Mouse (Mus musculus): ENCODE results near the gene Tmc4. TPM values are rescaled to one million over a fixed set of nuclear protein-coding genes. Genes with fewer than 3 reads are reported as not detected.

The Tmc4 gene
- total RNA-seq, 1 experiment = 2.9 TPM

GRCm38 (mm10) chr7:3643843-3644242 is 33.5 kb downstream of the Tmc4 start:
- in situ Hi-C loops (cut with MboI; ENCODE audit: low sequenced_read_pairs in 2 of 2, unreplicated experiment in 2 of 2) = no loop called here
- no peak overlapping the region for H3K27ac ChIP-seq (ENCODE audit: insufficient read depth, low read depth, low read length, poor library complexity, severe bottlenecking)
- no peak for DNase-seq (ENCODE audit: low read depth, low spot score)
- TF ChIP-seq CHD2 (IDR thresholded peaks at IDR 0.05; ENCODE audit: low read depth, low read length) (no peak), ZNF384 (IDR thresholded peaks at IDR 0.05; ENCODE audit: low read depth, low read length) (no peak), MAFK (IDR thresholded peaks at IDR 0.05; ENCODE audit: insufficient read depth, low read depth, low read length) (no peak), ZC3H11A (IDR thresholded peaks at IDR 0.05; ENCODE audit: borderline replicate concordance, low read depth, low read length) (no peak), HCFC1 (IDR thresholded peaks at IDR 0.05; ENCODE audit: borderline replicate concordance, insufficient read depth, low read length) (no peak)
- H3K9ac ChIP-seq (ENCODE audit: insufficient read depth, low read depth, low read length, poor library complexity, severe bottlenecking) = peak overlapping the region; percentile 55; the same call in 1 of the 2 replicates
- H3K4me1 ChIP-seq (ENCODE audit: control insufficient read depth in 2 of 2, insufficient read depth in 2 of 2, low read length in 2 of 2, poor library complexity in 1 of 2) = peaks cover 2 to 14% of the 10 kb centered on the region in 2 experiments; a peak in 2 of 4 replicates
- peaks cover 36% of the 10 kb centered on the region for H3K36me3 ChIP-seq (ENCODE audit: control insufficient read depth, insufficient read depth, low read length, poor library complexity, severe bottlenecking)
- no peaks in the 10 kb centered on the region for H3K9me3 ChIP-seq (ENCODE audit: control insufficient read depth, insufficient read depth, low read depth, low read length)
- H3K4me3 ChIP-seq (ENCODE audit: insufficient read depth in 1 of 2, low read depth in 1 of 2, low read length in 2 of 2, poor library complexity in 1 of 2, severe bottlenecking in 1 of 2) = peak overlapping the region; percentile 80 to 91

- H3K9me3 ChIP-seq (ENCODE audit: control insufficient read depth, insufficient read depth, low read depth, low read length) = no peaks in the 10 kb centered on the region
- H3K9ac ChIP-seq (ENCODE audit: insufficient read depth, low read depth, low read length, poor library complexity, severe bottlenecking) = no peak overlapping the region
- no peak for TF ChIP-seq CHD2 (IDR thresholded peaks at IDR 0.05; ENCODE audit: low read depth, low read length)
- TF ChIP-seq ZNF384 (IDR thresholded peaks at IDR 0.05; ENCODE audit: low read depth, low read length) = no peak
- TF ChIP-seq MAFK (IDR thresholded peaks at IDR 0.05; ENCODE audit: insufficient read depth, low read depth, low read length) = no peak
- no peak for TF ChIP-seq ZC3H11A (IDR thresholded peaks at IDR 0.05; ENCODE audit: borderline replicate concordance, low read depth, low read length)
- no peak for TF ChIP-seq HCFC1 (IDR thresholded peaks at IDR 0.05; ENCODE audit: borderline replicate concordance, insufficient read depth, low read length)
- no peak overlapping the region for H3K4me3 ChIP-seq (ENCODE audit: insufficient read depth in 1 of 2, low read depth in 1 of 2, low read length in 2 of 2, poor library complexity in 1 of 2, severe bottlenecking in 1 of 2)
- peaks cover 40% of the 10 kb centered on the region for H3K36me3 ChIP-seq (ENCODE audit: control insufficient read depth, insufficient read depth, low read length, poor library complexity, severe bottlenecking)
- DNase-seq (ENCODE audit: low read depth, low spot score) = no peak
- no peak overlapping the region for H3K27ac ChIP-seq (ENCODE audit: insufficient read depth, low read depth, low read length, poor library complexity, severe bottlenecking)
- H3K4me1 ChIP-seq (ENCODE audit: control insufficient read depth in 2 of 2, insufficient read depth in 2 of 2, low read length in 2 of 2, poor library complexity in 1 of 2) = peaks cover 2 to 14% of the 10 kb centered on the region in 2 experiments; a peak in 2 of 4 replicates
- in situ Hi-C loops (cut with MboI; ENCODE audit: low sequenced_read_pairs in 2 of 2, unreplicated experiment in 2 of 2) = no loop called here
Observed at GRCm38 (mm10) chr7:3643412-3643811, 33.9 kb downstream of the Tmc4 start.

GRCm38 (mm10) chr7:3630478-3630815 is 46.9 kb downstream of the Tmc4 start:
- Histone ChIP-seq H3K4me1 (ENCODE audit: control insufficient read depth in 2 of 2, insufficient read depth in 2 of 2, low read length in 2 of 2, poor library complexity in 1 of 2) (no peaks in the 10 kb centered on the region), H3K4me3 (ENCODE audit: insufficient read depth in 1 of 2, low read depth in 1 of 2, low read length in 2 of 2, poor library complexity in 1 of 2, severe bottlenecking in 1 of 2) (peak overlapping the region; percentile 87 to 96), H3K36me3 (ENCODE audit: control insufficient read depth, insufficient read depth, low read length, poor library complexity, severe bottlenecking) (peaks cover 36% of the 10 kb centered on the region), H3K9ac (ENCODE audit: insufficient read depth, low read depth, low read length, poor library complexity, severe bottlenecking) (peak overlapping the region; percentile 87), H3K27ac (ENCODE audit: insufficient read depth, low read depth, low read length, poor library complexity, severe bottlenecking) (no peak overlapping the region), H3K9me3 (ENCODE audit: control insufficient read depth, insufficient read depth, low read depth, low read length) (no peaks in the 10 kb centered on the region)
- in situ Hi-C loops (cut with MboI; ENCODE audit: low sequenced_read_pairs in 2 of 2, unreplicated experiment in 2 of 2) = no loop called here
- TF ChIP-seq CHD2 (IDR thresholded peaks at IDR 0.05; ENCODE audit: low read depth, low read length) (no peak), ZNF384 (IDR thresholded peaks at IDR 0.05; ENCODE audit: low read depth, low read length) (no peak), ZC3H11A (IDR thresholded peaks at IDR 0.05; ENCODE audit: borderline replicate concordance, low read depth, low read length) (no peak), MAFK (IDR thresholded peaks at IDR 0.05; ENCODE audit: insufficient read depth, low read depth, low read length) (no peak), HCFC1 (IDR thresholded peaks at IDR 0.05; ENCODE audit: borderline replicate concordance, insufficient read depth, low read length) (no peak)
- no peak for DNase-seq (ENCODE audit: low read depth, low spot score)

- in situ Hi-C loops (cut with MboI; ENCODE audit: low sequenced_read_pairs in 2 of 2, unreplicated experiment in 2 of 2) = no loop called here
- H3K36me3 ChIP-seq (ENCODE audit: control insufficient read depth, insufficient read depth, low read length, poor library complexity, severe bottlenecking) = peaks cover 31% of the 10 kb centered on the region
- H3K9me3 ChIP-seq (ENCODE audit: control insufficient read depth, insufficient read depth, low read depth, low read length) = no peaks in the 10 kb centered on the region
- H3K4me3 ChIP-seq (ENCODE audit: insufficient read depth in 1 of 2, low read depth in 1 of 2, low read length in 2 of 2, poor library complexity in 1 of 2, severe bottlenecking in 1 of 2) = peak within 1 kb of the TSS; percentile 87 to 96
- H3K27ac ChIP-seq (ENCODE audit: insufficient read depth, low read depth, low read length, poor library complexity, severe bottlenecking) = peak within 1 kb of the TSS; percentile 38; the same call in 1 of the 2 replicates
- no peaks in the 10 kb centered on the region for H3K4me1 ChIP-seq (ENCODE audit: control insufficient read depth in 2 of 2, insufficient read depth in 2 of 2, low read length in 2 of 2, poor library complexity in 1 of 2)
- peak within 1 kb of the TSS; percentile 89 for H3K9ac ChIP-seq (ENCODE audit: insufficient read depth, low read depth, low read length, poor library complexity, severe bottlenecking)
- no peak for TF ChIP-seq MAFK (IDR thresholded peaks at IDR 0.05; ENCODE audit: insufficient read depth, low read depth, low read length)
- TF ChIP-seq HCFC1 (IDR thresholded peaks at IDR 0.05; ENCODE audit: borderline replicate concordance, insufficient read depth, low read length) = peak; percentile 91
- TF ChIP-seq ZNF384 (IDR thresholded peaks at IDR 0.05; ENCODE audit: low read depth, low read length) = peak; percentile 82; the same call in 1 of the 2 replicates
- TF ChIP-seq ZC3H11A (IDR thresholded peaks at IDR 0.05; ENCODE audit: borderline replicate concordance, low read depth, low read length) = no peak
- no peak for TF ChIP-seq CHD2 (IDR thresholded peaks at IDR 0.05; ENCODE audit: low read depth, low read length)
- DNase-seq (ENCODE audit: low read depth, low spot score) = peak; percentile 91
Observed at GRCm38 (mm10) chr7:3629543-3630477, 47.5 kb downstream of the Tmc4 start, which contains the start of the genes Tfpt and Prpf31. Tfpt (minus strand) TSS chr7:3629929. Prpf31 (plus strand) TSS chr7:3629985.

Data from ES-E14 (cell line).